Mouse (Mus musculus): ENCODE results near the gene Tmem186. TPM values are rescaled to one million over a fixed set of nuclear protein-coding genes. Genes with fewer than 3 reads are reported as not detected.

The Tmem186 gene
- polyA plus RNA-seq (2014; fragmentation: Illumina TruSeq; extraction: RNeasy Lipid Tissue Mini Kit (QIAGEN cat#74804); ENCODE audit: low read depth, low replicate concordance): 21.8 TPM

DNA sequence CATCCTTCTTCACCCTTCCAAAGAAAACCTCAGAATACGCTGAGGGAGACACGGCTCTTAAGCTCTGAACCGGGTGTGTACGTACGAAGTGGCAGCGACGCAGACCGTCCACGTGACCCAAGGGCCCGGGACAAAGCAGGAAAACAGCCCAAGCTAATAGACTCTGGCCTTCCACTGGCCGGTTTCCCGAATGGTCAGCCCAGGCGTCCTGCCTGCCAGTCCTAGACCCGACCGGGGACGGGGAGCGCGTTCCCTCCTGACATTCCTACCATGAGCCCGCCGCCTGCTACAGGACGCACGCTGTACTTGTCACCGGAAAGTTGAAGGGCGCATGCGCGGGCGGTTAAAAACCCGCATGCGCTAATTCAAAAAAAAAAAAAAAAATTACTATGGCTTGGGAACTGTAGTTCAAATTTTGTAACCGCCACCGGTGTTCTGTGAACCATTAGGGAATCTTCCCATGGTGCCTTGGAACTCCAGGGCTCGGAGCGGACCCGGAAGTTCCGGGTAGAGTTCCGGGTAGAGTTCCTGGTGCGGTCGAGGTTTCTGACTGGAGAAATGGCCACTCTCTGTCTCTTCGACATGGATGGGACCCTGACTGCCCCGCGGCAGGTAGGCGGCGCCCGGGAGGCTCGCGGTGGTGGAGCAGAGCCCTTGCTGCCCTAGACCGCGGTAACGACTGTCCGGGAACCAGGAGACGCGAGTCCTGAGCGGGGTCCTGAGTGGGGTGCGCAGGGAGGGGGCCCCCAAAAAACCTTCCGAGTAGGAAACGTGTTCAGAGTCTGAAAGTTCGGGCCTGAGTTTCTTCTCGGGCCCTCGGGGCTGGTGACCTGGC lies at the start of gene Tmem186, which contains the start of gene Pmm2:
Gene Tmem186, minus strand, starts transcription at position 496 of the 835 bp plus-strand sequence.
Gene Pmm2, plus strand, starts transcription at position 458 of the 835 bp plus-strand sequence.

DNA sequence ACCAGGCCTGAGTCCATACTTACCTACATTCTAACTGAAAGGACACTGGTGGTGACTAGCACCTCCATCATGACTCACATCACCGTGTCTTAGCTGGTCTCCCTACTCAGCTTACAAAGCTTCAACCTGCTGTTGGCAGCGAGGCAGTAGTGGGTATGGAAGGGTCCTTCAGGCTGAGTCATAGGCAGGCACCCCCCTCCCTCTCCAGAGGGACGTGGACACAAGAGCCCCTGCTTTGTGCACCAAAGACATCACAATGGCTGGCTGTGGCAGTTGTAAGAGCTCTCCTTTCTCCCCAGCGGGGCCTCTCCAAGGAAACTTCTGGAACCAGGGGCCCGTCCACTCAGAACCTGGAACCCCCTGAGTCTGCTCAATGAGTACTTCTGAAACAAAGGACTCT lies 43.0 kb upstream of the Tmem186 start, which contains the start of gene Gm5767:
Gene Gm5767, plus strand, starts transcription at position 301 of the 400 bp plus-strand sequence.

DNA sequence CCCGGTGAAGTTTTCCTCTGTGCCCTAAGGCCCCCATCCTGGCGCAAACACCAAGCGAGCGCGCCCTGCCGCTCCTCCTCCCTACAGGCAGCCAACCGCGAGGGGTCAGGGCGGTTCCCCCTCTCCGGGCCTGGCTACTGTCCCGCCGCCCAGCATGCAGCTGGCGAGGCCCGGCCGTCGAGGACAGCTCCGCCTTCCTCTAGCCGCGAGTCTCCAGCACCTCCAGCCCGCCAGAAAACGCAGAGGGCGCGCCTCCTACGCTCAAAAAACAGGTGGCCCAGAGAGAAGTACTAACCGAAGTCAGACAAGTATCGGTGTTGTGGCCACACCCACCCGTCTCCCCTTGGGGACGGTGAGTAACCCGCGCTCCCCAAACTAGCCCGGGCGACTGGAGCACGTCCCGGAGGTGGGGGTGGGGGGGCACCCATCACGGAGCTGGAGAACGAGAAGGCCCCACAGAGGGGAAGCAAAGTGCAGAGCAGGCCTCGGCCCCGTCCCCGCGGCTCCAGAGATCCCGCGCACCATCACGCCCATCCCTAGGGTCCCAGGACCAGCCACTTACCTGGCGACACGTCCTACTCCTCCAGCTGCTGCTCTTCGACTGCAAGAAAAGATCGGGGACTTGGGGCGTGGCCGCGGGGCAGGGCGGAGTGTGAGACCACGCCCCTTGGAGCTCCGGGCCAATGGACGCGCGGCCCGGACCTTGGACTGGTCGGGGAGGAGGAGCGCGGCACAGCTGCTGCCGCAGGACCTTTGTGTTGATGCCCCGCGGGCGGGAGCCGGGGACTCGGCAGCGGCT lies 34.2 kb upstream of the Tmem186 start, which contains the start of gene Carhsp1:
Gene Carhsp1, minus strand, starts transcription at position 605 of the 799 bp plus-strand sequence.

Other genes starting within 250 kb of the Tmem186 start
- not detected for gene Tmem114, start 212.6 kb downstream of the Tmem186 start, polyA plus RNA-seq (2014; fragmentation: Illumina TruSeq; extraction: RNeasy Lipid Tissue Mini Kit (QIAGEN cat#74804); ENCODE audit: low read depth, low replicate concordance)
- 29.8 TPM for gene Mettl22, start 166.9 kb downstream of the Tmem186 start, polyA plus RNA-seq (2014; fragmentation: Illumina TruSeq; extraction: RNeasy Lipid Tissue Mini Kit (QIAGEN cat#74804); ENCODE audit: low read depth, low replicate concordance)
- gene Abat, start 124.3 kb downstream of the Tmem186 start, polyA plus RNA-seq (2014; fragmentation: Illumina TruSeq; extraction: RNeasy Lipid Tissue Mini Kit (QIAGEN cat#74804); ENCODE audit: low read depth, low replicate concordance): 16.2 TPM
- gene Pmm2, start within 50 bp of the Tmem186 start, polyA plus RNA-seq (2014; fragmentation: Illumina TruSeq; extraction: RNeasy Lipid Tissue Mini Kit (QIAGEN cat#74804); ENCODE audit: low read depth, low replicate concordance): 42.2 TPM
- 21.2 TPM for gene Carhsp1, start 34.4 kb upstream of the Tmem186 start, polyA plus RNA-seq (2014; fragmentation: Illumina TruSeq; extraction: RNeasy Lipid Tissue Mini Kit (QIAGEN cat#74804); ENCODE audit: low read depth, low replicate concordance)
- not detected for gene Gm5767, start 43.1 kb upstream of the Tmem186 start, polyA plus RNA-seq (2014; fragmentation: Illumina TruSeq; extraction: RNeasy Lipid Tissue Mini Kit (QIAGEN cat#74804); ENCODE audit: low read depth, low replicate concordance)
- 51.5 TPM for gene Usp7, start 154.6 kb upstream of the Tmem186 start, polyA plus RNA-seq (2014; fragmentation: Illumina TruSeq; extraction: RNeasy Lipid Tissue Mini Kit (QIAGEN cat#74804); ENCODE audit: low read depth, low replicate concordance)
- 69.0 TPM for gene 1810013L24Rik, start 192.4 kb upstream of the Tmem186 start, polyA plus RNA-seq (2014; fragmentation: Illumina TruSeq; extraction: RNeasy Lipid Tissue Mini Kit (QIAGEN cat#74804); ENCODE audit: low read depth, low replicate concordance)